Mouse (Mus musculus) thymus, postnatal 4 days (tissue): Measurements from ENCODE around the gene Arfgap2.

Experiments used
- DNase-seq: peaks from one replicate; pipeline ENCODE4 v3.0.0; 2021

Gene Arfgap2

GRCm38 (mm10) chr2:91312578-91313311, 48.0 kb downstream of the Arfgap2 start:
- DNase-seq, result no peak

DNA sequence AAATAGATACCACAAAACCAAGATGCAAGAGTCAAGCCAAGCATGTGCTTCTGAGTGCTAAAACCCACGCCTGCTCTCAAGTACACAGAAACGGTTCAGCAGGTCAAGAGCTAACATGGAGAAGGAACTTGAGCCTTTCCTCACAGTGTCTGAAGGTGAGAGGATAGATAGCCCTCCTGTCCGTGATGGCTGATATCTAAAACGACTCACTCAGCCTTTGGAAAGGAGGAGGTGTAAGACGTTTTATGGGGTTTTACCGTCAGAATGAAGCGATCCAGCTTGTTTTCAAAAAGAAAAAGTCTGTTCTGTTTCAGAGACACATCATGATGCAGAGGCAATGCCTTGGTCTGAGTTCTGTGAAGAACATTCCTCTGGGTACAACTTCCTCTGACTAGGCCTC, 49.4 kb downstream of the Arfgap2 start:
- DNase-seq, result no peak

DNA sequence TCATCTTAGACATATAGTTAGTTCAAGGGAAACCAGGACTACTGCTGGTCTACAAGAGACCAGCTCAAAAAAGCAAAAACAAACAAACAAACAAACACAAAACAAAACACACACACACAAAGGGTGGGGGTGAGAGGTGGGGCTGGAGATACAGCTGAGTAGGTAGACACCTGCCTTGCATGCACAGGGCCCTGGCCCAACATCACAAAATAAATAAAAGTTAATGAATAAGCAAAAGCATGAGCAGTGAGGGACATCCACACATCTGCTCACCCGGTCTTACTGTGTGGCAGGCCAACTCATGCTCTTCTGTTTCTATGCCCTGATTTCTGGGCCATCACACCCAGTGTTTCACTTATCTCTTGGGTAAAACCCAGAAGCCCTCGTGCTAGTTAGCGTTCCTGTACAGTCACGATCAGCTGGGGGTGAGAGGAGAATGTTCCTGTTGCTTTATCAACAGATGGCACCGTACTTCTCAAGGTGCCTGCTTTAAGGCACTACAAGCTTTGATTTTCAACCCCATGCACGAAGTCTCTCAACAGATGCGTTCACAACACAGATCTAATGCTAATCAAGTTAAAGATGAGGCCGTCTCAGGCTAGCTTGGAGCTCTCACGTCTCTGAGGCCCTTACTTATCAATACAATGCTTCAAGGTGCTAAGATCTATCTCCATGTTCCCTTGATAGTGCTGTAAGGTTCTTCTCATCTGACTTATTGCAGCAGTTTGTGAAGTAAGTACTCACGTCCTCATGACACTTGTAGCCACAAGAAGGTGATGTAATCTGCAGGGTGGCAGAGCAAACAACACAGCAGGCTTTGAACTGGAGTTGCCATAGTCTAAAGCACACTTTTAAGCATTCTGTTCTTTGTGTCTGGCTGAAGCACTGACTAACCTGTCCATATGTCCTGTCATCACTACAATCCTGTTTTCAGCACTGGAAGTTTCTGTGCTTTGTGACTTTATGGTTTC, 56.1 kb downstream of the Arfgap2 start:
- DNase-seq, result no peak

- DNase-seq, result no peak
Observed at GRCm38 (mm10) chr2:91321923-91322322, 57.1 kb downstream of the Arfgap2 start.

GRCm38 (mm10) chr2:91322490-91322889, 57.7 kb downstream of the Arfgap2 start:
- no peak for DNase-seq

DNA sequence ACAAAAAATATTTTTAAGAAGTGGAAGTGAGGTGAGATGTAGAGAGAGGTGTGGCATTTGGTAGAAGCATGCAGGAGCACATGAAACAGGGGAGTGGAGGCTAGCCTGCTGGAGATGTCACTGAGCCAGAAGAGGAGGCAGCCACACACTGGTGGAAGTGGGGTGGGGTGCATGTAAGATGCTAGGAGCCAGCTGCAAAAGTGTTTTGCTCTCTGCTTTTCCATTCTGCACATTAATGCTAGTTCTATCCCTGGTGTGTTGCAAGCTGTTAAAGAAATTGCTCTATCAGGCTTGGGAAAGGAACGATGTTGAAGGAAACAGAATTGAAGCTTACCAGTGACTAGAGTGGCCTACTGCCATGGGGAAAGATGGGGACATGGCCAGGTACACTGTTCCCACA, 59.6 kb downstream of the Arfgap2 start:
- no peak for DNase-seq

GRCm38 (mm10) chr2:91324761-91325421, 60.1 kb downstream of the Arfgap2 start:
- DNase-seq, result no peak
